Mouse (Mus musculus) forebrain, embryonic 12.5 days (tissue): ENCODE measurements around the gene Vmn1r112. TPM values are rescaled to one million over a fixed set of nuclear protein-coding genes. Genes with fewer than 3 reads are reported as not detected.
"Not testable (repeated sequence)": the region's sequence is repeated elsewhere in the genome, so short reads cannot be mapped to it uniquely, and the experiment has no call there.

ENCODE experiments used
- ATAC-seq: fragments of 200-750 bp; cut with Nextera tagmentation; 2 replicates; pipeline ENCODE4 v1.8.0; 2017; ENCODE audit warnings: moderate TSS enrichment; ENCODE audit not compliant: low FRiP score
- H3K27ac ChIP-seq: fragments of 300-500 bp; sonication (generic); 2 replicates; pipeline ENCODE4 v1.5.1; 2016; ENCODE audit warnings: mild to moderate bottlenecking
- H3K27me3 ChIP-seq: fragments of 300-500 bp; sonication (generic); 2 replicates; pipeline ENCODE4 v1.6.1; 2016; ENCODE audit warnings: mild to moderate bottlenecking
- H3K36me3 ChIP-seq: fragments of 300-500 bp; sonication (generic); replicated peaks from 2 replicates; pipeline ENCODE4 v1.6.1; 2016; ENCODE audit warnings: mild to moderate bottlenecking
- H3K4me1 ChIP-seq: fragments of 300-500 bp; sonication (generic); 2 replicates; pipeline ENCODE4 v1.6.1; 2016
- H3K4me2 ChIP-seq: fragments of 300-500 bp; sonication (generic); 2 replicates; pipeline ENCODE4 v1.6.1; 2016; ENCODE audit warnings: mild to moderate bottlenecking, moderate library complexity
- H3K4me3 ChIP-seq: fragments of 300-500 bp; sonication (generic); replicated peaks from 2 replicates; pipeline ENCODE4 v1.5.1; 2016; ENCODE audit warnings: mild to moderate bottlenecking
- H3K9ac ChIP-seq: fragments of 300-500 bp; sonication (generic); 2 replicates; pipeline ENCODE4 v1.6.1; 2016; ENCODE audit warnings: mild to moderate bottlenecking
- H3K9me3 ChIP-seq: fragments of 300-500 bp; sonication (generic); 2 replicates; pipeline ENCODE4 v1.6.1; 2016
- WGBS: fragments of 180-500 bp; shearing (Covaris S2); methylation state at CpG from one replicate; pipeline ENCODE4 v1.1.7; 2016; 5-methylcytosine and 5-hydroxymethylcytosine counted together
- polyA plus RNA-seq: library from polyadenylated mRNA; unstranded; fragments of >200 nt; fragmentation: Nextera tagmentation; extraction: Ambion mirVana; gene quantifications from 2 replicates; pipeline ENCODE4 v1.2.1, GENCODE M21; 2016

Gene Vmn1r112
- not detected in 2 replicates for polyA plus RNA-seq

GRCm38 (mm10) chr7:20770885-20771284 lies at the start of gene Vmn1r112:
TSS of gene Vmn1r112 (plus strand) at chr7:20771185.
- not testable (repeated sequence) for H3K4me2 ChIP-seq, ATAC-seq, H3K36me3 ChIP-seq, H3K9ac ChIP-seq, H3K27ac ChIP-seq, H3K9me3 ChIP-seq, H3K4me1 ChIP-seq, H3K4me3 ChIP-seq, H3K27me3 ChIP-seq
- WGBS, result no CpG with 5 or more reads among the region's 3 CpGs

GRCm38 (mm10) chr7:20730524-20730923 lies 40.5 kb upstream of the Vmn1r112 start, which contains the start of gene Gm10668:
TSS of gene Gm10668 (minus strand) at chr7:20730624.
- ATAC-seq, H3K9me3 ChIP-seq: not testable (repeated sequence)
- no CpG with 5 or more reads among the region's 1 CpGs for WGBS

GRCm38 (mm10) chr7:20786985-20787384 lies 16.0 kb downstream of the Vmn1r112 start, which contains the start of gene Vmn1r113:
TSS of gene Vmn1r113 (plus strand) at chr7:20787285.
- H3K27ac ChIP-seq, H3K4me2 ChIP-seq, H3K9ac ChIP-seq, ATAC-seq, H3K4me3 ChIP-seq, H3K27me3 ChIP-seq, H3K4me1 ChIP-seq, H3K36me3 ChIP-seq, H3K9me3 ChIP-seq: not testable (repeated sequence)
- 75% methylated on average over 2 of the region's 2 CpGs for WGBS

More at GRCm38 (mm10) chr7:20730524-20730923, 40.5 kb upstream of the Vmn1r112 start, which contains the start of gene Gm10668:
- not testable (repeated sequence) for H3K9ac ChIP-seq, H3K4me1 ChIP-seq, H3K27ac ChIP-seq, H3K36me3 ChIP-seq, H3K4me3 ChIP-seq, H3K27me3 ChIP-seq, H3K4me2 ChIP-seq

- H3K9ac ChIP-seq, H3K27ac ChIP-seq, ATAC-seq, H3K4me2 ChIP-seq, H3K4me1 ChIP-seq, H3K36me3 ChIP-seq, H3K9me3 ChIP-seq, H3K27me3 ChIP-seq, H3K4me3 ChIP-seq: not testable (repeated sequence)
- no CpG with 5 or more reads among the region's 5 CpGs for WGBS
Observed at GRCm38 (mm10) chr7:20812086-20812485, 41.1 kb downstream of the Vmn1r112 start, which contains the start of gene Vmn1r114. TSS of gene Vmn1r114 (minus strand) at chr7:20812186.

Other genes with a start within 250 kb of the Vmn1r112 start
- not detected in 2 replicates for gene Vmn1r104, start 237.3 kb upstream of the Vmn1r112 start, polyA plus RNA-seq
- gene Gm5726, start 225.4 kb upstream of the Vmn1r112 start, polyA plus RNA-seq, result not detected in 2 replicates
- not detected in 2 replicates for gene Gm4141, start 194.9 kb upstream of the Vmn1r112 start, polyA plus RNA-seq
- not detected in 2 replicates for gene Gm4513, start 172.2 kb upstream of the Vmn1r112 start, polyA plus RNA-seq
- not detected in 2 replicates for gene Vmn1r107, start 102.3 kb upstream of the Vmn1r112 start, polyA plus RNA-seq
- gene Vmn1r111, start 68.0 kb upstream of the Vmn1r112 start, polyA plus RNA-seq, result not detected in 2 replicates
- not detected in 2 replicates for gene Gm10668, start 40.6 kb upstream of the Vmn1r112 start, polyA plus RNA-seq
- gene Vmn1r113, start 16.1 kb downstream of the Vmn1r112 start, polyA plus RNA-seq, result not detected in 2 replicates
- gene Vmn1r114, start 41.0 kb downstream of the Vmn1r112 start, polyA plus RNA-seq, result not detected in 2 replicates
- not detected in 2 replicates for gene Vmn1r115, start 73.8 kb downstream of the Vmn1r112 start, polyA plus RNA-seq
- gene Vmn1r116, start 101.1 kb downstream of the Vmn1r112 start, polyA plus RNA-seq, result not detected in 2 replicates
- not detected in 2 replicates for gene Vmn1r117, start 112.9 kb downstream of the Vmn1r112 start, polyA plus RNA-seq
- not detected in 2 replicates for gene Vmn1r118, start 141.2 kb downstream of the Vmn1r112 start, polyA plus RNA-seq
- not detected in 2 replicates for gene Vmn1r119, start 241.3 kb downstream of the Vmn1r112 start, polyA plus RNA-seq